Mouse (Mus musculus): ENCODE data around the gene Cx3cr1. TPM values are rescaled to one million over a fixed set of nuclear protein-coding genes. Genes with fewer than 3 reads are reported as not detected.

The Cx3cr1 gene
- polyA plus RNA-seq, 1 experiment from 2014 or later, result 9.0 TPM

- no peaks in the 10 kb centered on the region for H3K4me1 ChIP-seq (replicated peaks; ENCODE audit: control insufficient read depth, insufficient read depth, low read length)
- no peak overlapping the region for H3K4me2 ChIP-seq (replicated peaks)
- WGBS, result 91% methylated on average over 7 of the region's 7 CpGs
- H3K4me3 ChIP-seq (replicated peaks; ENCODE audit: low read length), result no peak overlapping the region
- ATAC-seq (ENCODE audit: low FRiP score) (no peak), DNase-seq (ENCODE audit: low spot score) (no peak)
- no peak overlapping the region for H3K9ac ChIP-seq
- no peaks in the 10 kb centered on the region for H3K27me3 ChIP-seq (ENCODE audit: control insufficient read depth, insufficient read depth, low read length)
- H3K27ac ChIP-seq, result no peak overlapping the region
- H3K9me3 ChIP-seq (ENCODE audit: control insufficient read depth, low read length), result no peaks in the 10 kb centered on the region
- no peaks in the 10 kb centered on the region for H3K36me3 ChIP-seq (replicated peaks; ENCODE audit: control insufficient read depth, insufficient read depth)
Observed at GRCm38 (mm10) chr9:120074516-120074915, 4.8 kb upstream of the Cx3cr1 start.

DNA sequence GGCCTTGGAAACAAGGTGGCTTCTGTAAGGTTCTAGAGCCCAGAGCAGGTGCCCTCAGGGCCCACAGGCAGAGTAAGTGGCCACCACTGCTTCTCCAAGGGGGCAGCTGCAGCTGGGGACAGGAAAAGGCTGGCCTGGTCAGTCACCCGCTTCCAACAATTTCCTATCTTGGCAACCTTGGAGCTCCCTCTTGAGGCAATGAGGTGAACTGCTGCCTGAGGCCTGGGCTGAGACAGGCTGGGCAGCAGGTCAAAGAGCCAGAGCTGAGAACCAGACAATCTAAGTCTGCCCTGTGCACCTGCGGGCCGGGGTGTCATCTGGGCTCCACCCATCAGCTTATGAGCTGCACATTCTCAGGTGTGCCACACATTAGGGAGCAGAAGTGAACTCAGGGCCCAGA, 3.5 kb upstream of the Cx3cr1 start:
- Histone ChIP-seq H3K36me3 (replicated peaks; ENCODE audit: control insufficient read depth, insufficient read depth) (no peaks in the 10 kb centered on the region), H3K27me3 (ENCODE audit: control insufficient read depth, insufficient read depth, low read length) (no peaks in the 10 kb centered on the region), H3K27ac (no peak overlapping the region), H3K9me3 (ENCODE audit: control insufficient read depth, low read length) (no peaks in the 10 kb centered on the region), H3K9ac (no peak overlapping the region), H3K4me3 (replicated peaks; ENCODE audit: low read length) (no peak overlapping the region), H3K4me2 (replicated peaks) (no peak overlapping the region), H3K4me1 (replicated peaks; ENCODE audit: control insufficient read depth, insufficient read depth, low read length) (no peaks in the 10 kb centered on the region)
- DNase-seq (ENCODE audit: low spot score), result peak; percentile 79
- 38% methylated on average over 3 of the region's 3 CpGs for WGBS
- 0 out of 2 replicates have a peak, but pooled peaks have one; percentile 27 for ATAC-seq (ENCODE audit: low FRiP score)

- Histone ChIP-seq H3K36me3 (replicated peaks; ENCODE audit: control insufficient read depth, insufficient read depth) (no peaks in the 10 kb centered on the region), H3K27ac (no peak overlapping the region), H3K4me2 (replicated peaks) (no peak overlapping the region), H3K4me1 (replicated peaks; ENCODE audit: control insufficient read depth, insufficient read depth, low read length) (no peaks in the 10 kb centered on the region), H3K9me3 (ENCODE audit: control insufficient read depth, low read length) (no peaks in the 10 kb centered on the region), H3K9ac (no peak overlapping the region), H3K27me3 (ENCODE audit: control insufficient read depth, insufficient read depth, low read length) (no peaks in the 10 kb centered on the region), H3K4me3 (replicated peaks; ENCODE audit: low read length) (no peak overlapping the region)
- DNase-seq (ENCODE audit: low spot score) (no peak), ATAC-seq (ENCODE audit: low FRiP score) (no peak)
- WGBS, result 83% methylated on average over 2 of the region's 2 CpGs
Observed at GRCm38 (mm10) chr9:120071251-120071650, 1.6 kb upstream of the Cx3cr1 start.

DNA sequence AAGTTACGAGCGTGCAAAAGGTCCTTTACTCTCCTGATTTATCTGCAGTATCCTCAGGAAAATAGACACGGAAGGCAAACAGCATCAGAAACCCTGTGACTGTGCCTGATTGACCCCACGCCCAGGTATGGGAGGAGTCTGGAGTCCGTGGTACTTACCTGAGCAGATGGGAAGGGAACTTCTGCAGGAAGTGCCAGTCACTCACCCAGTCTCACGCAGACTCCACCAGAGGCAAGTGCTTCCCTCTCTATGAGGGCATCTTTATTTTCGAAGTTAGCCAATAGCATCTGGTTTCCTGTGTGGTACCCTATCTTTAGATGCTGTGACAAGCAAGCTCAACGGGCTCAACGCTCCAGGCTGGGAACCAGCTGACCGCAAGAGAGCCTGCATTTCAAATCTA, 1.6 kb downstream of the Cx3cr1 start:
- H3K9me3 ChIP-seq (ENCODE audit: control insufficient read depth, low read length), result no peaks in the 10 kb centered on the region
- no peak overlapping the region for H3K4me2 ChIP-seq (replicated peaks)
- no peak for DNase-seq (ENCODE audit: low spot score)
- H3K9ac ChIP-seq, result no peak overlapping the region
- H3K36me3 ChIP-seq (replicated peaks; ENCODE audit: control insufficient read depth, insufficient read depth), result no peaks in the 10 kb centered on the region
- no peak for ATAC-seq (ENCODE audit: low FRiP score)
- no peak overlapping the region for H3K4me3 ChIP-seq (replicated peaks; ENCODE audit: low read length)
- no peaks in the 10 kb centered on the region for H3K27me3 ChIP-seq (ENCODE audit: control insufficient read depth, insufficient read depth, low read length)
- no peaks in the 10 kb centered on the region for H3K4me1 ChIP-seq (replicated peaks; ENCODE audit: control insufficient read depth, insufficient read depth, low read length)
- 67% methylated on average over 10 of the region's 10 CpGs for WGBS
- H3K27ac ChIP-seq, result no peak overlapping the region

GRCm38 (mm10) chr9:120067609-120068008, 2.1 kb downstream of the Cx3cr1 start:
- WGBS, result 92% methylated on average over 2 of the region's 2 CpGs
- H3K4me1 ChIP-seq (replicated peaks; ENCODE audit: control insufficient read depth, insufficient read depth, low read length), result no peaks in the 10 kb centered on the region
- DNase-seq (ENCODE audit: low spot score) (no peak), ATAC-seq (ENCODE audit: low FRiP score) (no peak)
- no peak overlapping the region for H3K4me3 ChIP-seq (replicated peaks; ENCODE audit: low read length)
- H3K9ac ChIP-seq, result no peak overlapping the region
- H3K27ac ChIP-seq, result no peak overlapping the region
- no peak overlapping the region for H3K4me2 ChIP-seq (replicated peaks)
- H3K9me3 ChIP-seq (ENCODE audit: control insufficient read depth, low read length), result no peaks in the 10 kb centered on the region
- H3K27me3 ChIP-seq (ENCODE audit: control insufficient read depth, insufficient read depth, low read length), result no peaks in the 10 kb centered on the region
- no peaks in the 10 kb centered on the region for H3K36me3 ChIP-seq (replicated peaks; ENCODE audit: control insufficient read depth, insufficient read depth)

DNA sequence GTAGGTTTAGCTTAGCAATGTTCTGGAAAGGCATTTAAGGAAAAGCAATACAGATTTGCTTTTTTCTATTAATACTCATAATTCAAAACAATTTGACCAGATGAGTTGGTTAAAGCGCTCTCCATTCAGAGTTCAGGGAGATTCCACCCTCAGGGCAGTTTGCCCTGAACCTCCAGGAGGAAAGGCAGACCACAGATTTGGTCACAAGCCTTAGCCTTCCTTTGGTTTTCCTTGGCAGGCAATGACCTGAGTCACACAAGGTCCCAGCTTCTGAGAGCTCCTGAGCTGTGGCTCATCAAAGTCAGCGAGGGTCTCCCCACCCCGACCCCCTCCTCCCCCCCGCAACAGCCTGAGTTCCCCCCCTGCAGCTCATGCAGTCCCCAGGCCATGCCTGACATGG, 5.4 kb downstream of the Cx3cr1 start:
- no peak for DNase-seq (ENCODE audit: low spot score)
- ATAC-seq (ENCODE audit: low FRiP score), result no peak
- no peaks in the 10 kb centered on the region for H3K4me1 ChIP-seq (replicated peaks; ENCODE audit: control insufficient read depth, insufficient read depth, low read length)
- no peak overlapping the region for H3K4me2 ChIP-seq (replicated peaks)
- 61% methylated on average over 4 of the region's 4 CpGs for WGBS
- H3K36me3 ChIP-seq (replicated peaks; ENCODE audit: control insufficient read depth, insufficient read depth), result no peaks in the 10 kb centered on the region
- H3K9me3 ChIP-seq (ENCODE audit: control insufficient read depth, low read length), result no peaks in the 10 kb centered on the region
- no peak overlapping the region for H3K27ac ChIP-seq
- H3K9ac ChIP-seq, result no peak overlapping the region
- H3K4me3 ChIP-seq (replicated peaks; ENCODE audit: low read length), result no peak overlapping the region
- no peaks in the 10 kb centered on the region for H3K27me3 ChIP-seq (ENCODE audit: control insufficient read depth, insufficient read depth, low read length)

- no peak overlapping the region for H3K27ac ChIP-seq
- WGBS, result 84% methylated on average over 3 of the region's 3 CpGs
- no peaks in the 10 kb centered on the region for H3K9me3 ChIP-seq (ENCODE audit: control insufficient read depth, low read length)
- no peak overlapping the region for H3K9ac ChIP-seq
- H3K4me1 ChIP-seq (replicated peaks; ENCODE audit: control insufficient read depth, insufficient read depth, low read length), result no peaks in the 10 kb centered on the region
- no peak overlapping the region for H3K4me3 ChIP-seq (replicated peaks; ENCODE audit: low read length)
- H3K27me3 ChIP-seq (ENCODE audit: control insufficient read depth, insufficient read depth, low read length), result no peaks in the 10 kb centered on the region
- ATAC-seq (ENCODE audit: low FRiP score), result no peak
- no peak overlapping the region for H3K4me2 ChIP-seq (replicated peaks)
- no peak for DNase-seq (ENCODE audit: low spot score)
- no peaks in the 10 kb centered on the region for H3K36me3 ChIP-seq (replicated peaks; ENCODE audit: control insufficient read depth, insufficient read depth)
Observed at GRCm38 (mm10) chr9:120058730-120059129, 10.9 kb downstream of the Cx3cr1 start.

GRCm38 (mm10) chr9:120056201-120056600, 13.5 kb downstream of the Cx3cr1 start:
- WGBS, result 82% methylated on average over 9 of the region's 9 CpGs
- ATAC-seq (ENCODE audit: low FRiP score), result no peak
- H3K9me3 ChIP-seq (ENCODE audit: control insufficient read depth, low read length), result no peaks in the 10 kb centered on the region
- no peaks in the 10 kb centered on the region for H3K4me1 ChIP-seq (replicated peaks; ENCODE audit: control insufficient read depth, insufficient read depth, low read length)
- H3K9ac ChIP-seq, result no peak overlapping the region
- no peak overlapping the region for H3K4me2 ChIP-seq (replicated peaks)
- H3K27ac ChIP-seq, result no peak overlapping the region
- no peaks in the 10 kb centered on the region for H3K36me3 ChIP-seq (replicated peaks; ENCODE audit: control insufficient read depth, insufficient read depth)
- no peak overlapping the region for H3K4me3 ChIP-seq (replicated peaks; ENCODE audit: low read length)
- no peaks in the 10 kb centered on the region for H3K27me3 ChIP-seq (ENCODE audit: control insufficient read depth, insufficient read depth, low read length)
- no peak for DNase-seq (ENCODE audit: low spot score)

DNA sequence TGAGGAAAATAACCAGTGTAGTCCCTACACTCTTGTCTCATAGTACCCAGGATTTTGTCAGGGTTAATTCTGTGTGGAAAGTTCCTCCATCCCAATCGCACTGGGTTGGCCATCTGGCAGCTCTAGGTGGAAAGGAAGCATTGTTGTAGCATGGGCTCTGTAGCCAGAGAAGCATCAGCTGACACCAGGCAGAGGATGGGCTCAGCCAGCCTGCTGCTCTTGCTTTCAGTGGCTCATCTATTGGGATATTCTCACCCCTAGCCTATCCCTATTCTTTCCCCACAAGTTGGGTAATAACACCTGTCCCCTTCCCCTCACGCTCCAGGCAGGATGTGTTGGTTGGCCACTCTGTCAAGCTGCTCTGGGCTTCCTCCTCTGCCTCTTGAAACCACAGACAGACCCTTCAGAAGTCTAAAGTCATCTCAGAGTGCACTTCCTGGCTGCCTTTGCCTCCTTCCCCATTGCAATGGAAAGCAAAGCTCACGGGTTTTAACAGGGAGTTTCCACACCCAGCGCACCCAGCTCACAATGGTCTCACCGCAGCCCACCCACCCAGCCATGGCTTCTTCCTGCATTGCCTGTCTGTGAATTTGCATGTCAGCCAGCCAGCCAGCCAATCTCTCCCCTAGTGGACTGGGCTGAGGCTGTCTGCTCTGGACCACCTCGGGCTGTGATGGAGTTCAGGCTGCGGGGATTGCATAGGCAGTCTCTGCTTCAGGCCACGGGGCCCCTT, 15.0 kb downstream of the Cx3cr1 start:
- WGBS, result 39% methylated on average over 8 of the region's 8 CpGs
- no peaks in the 10 kb centered on the region for H3K27me3 ChIP-seq (ENCODE audit: control insufficient read depth, insufficient read depth, low read length)
- H3K9me3 ChIP-seq (ENCODE audit: control insufficient read depth, low read length), result no peaks in the 10 kb centered on the region
- no peaks in the 10 kb centered on the region for H3K36me3 ChIP-seq (replicated peaks; ENCODE audit: control insufficient read depth, insufficient read depth)
- no peak overlapping the region for H3K9ac ChIP-seq
- no peak overlapping the region for H3K4me2 ChIP-seq (replicated peaks)
- H3K4me3 ChIP-seq (replicated peaks; ENCODE audit: low read length), result no peak overlapping the region
- no peak for ATAC-seq (ENCODE audit: low FRiP score)
- no peaks in the 10 kb centered on the region for H3K4me1 ChIP-seq (replicated peaks; ENCODE audit: control insufficient read depth, insufficient read depth, low read length)
- DNase-seq (ENCODE audit: low spot score), result no peak
- H3K27ac ChIP-seq, result no peak overlapping the region

DNA sequence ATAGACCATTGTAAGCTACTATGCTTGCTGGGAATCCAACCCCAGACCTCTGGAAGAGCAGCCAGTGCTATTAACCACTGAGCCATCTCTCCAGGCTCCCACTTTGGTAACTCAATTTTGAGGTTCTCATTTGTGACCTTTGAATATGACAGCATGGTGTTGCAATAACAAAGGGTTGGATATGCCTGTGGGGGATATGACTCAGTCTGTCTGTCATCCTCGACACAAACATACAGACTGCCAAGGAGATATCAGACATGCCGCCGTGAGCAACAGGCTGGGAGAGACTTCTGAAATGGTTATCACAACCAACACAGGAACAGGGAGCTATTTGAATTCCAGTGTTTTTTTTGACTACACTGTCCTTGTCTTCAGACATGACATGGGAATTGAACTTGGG, 20.3 kb downstream of the Cx3cr1 start:
- 81% methylated on average over 3 of the region's 3 CpGs for WGBS

More for the DNA sequence above, 20.3 kb downstream of the Cx3cr1 start:
- H3K4me2 ChIP-seq (replicated peaks), result no peak overlapping the region
- no peak overlapping the region for H3K27ac ChIP-seq
- H3K9ac ChIP-seq, result no peak overlapping the region
- no peaks in the 10 kb centered on the region for H3K9me3 ChIP-seq (ENCODE audit: control insufficient read depth, low read length)
- no peak overlapping the region for H3K4me3 ChIP-seq (replicated peaks; ENCODE audit: low read length)
- DNase-seq (ENCODE audit: low spot score) (no peak), ATAC-seq (ENCODE audit: low FRiP score) (no peak)
- H3K36me3 ChIP-seq (replicated peaks; ENCODE audit: control insufficient read depth, insufficient read depth), result no peaks in the 10 kb centered on the region
- no peaks in the 10 kb centered on the region for H3K27me3 ChIP-seq (ENCODE audit: control insufficient read depth, insufficient read depth, low read length)
- no peaks in the 10 kb centered on the region for H3K4me1 ChIP-seq (replicated peaks; ENCODE audit: control insufficient read depth, insufficient read depth, low read length)
